Mouse (Mus musculus) cerebellum, adult 2 months (tissue): ENCODE data around the gene Blm.

Experiments used
- CTCF ChIP-seq: fragments of 200-500 bp; IDR thresholded peaks from 2 replicates; pipeline ENCODE4 v1.5.1; 2011; ENCODE audit warnings: low read depth, mild to moderate bottlenecking, control low read depth, low read length, moderate library complexity, borderline replicate concordance; ENCODE audit not compliant: insufficient read depth
- POLR2A ChIP-seq: fragments of 200-500 bp; IDR thresholded peaks from 2 replicates; pipeline ENCODE4 v1.6.1; 2011; ENCODE audit warnings: low read length, control low read depth, borderline replicate concordance; ENCODE audit not compliant: insufficient read depth

- no peak for TF ChIP-seq POLR2A
- no peak for TF ChIP-seq CTCF
Measured at GRCm38 (mm10) chr7:80435594-80435993, 99.3 kb downstream of the Blm start.
